Mouse (Mus musculus): ENCODE measurements around the gene Olfr19.

GRCm38 (mm10) chr16:16645148-16645547 lies 31.1 kb downstream of the Olfr19 start:
- TF ChIP-seq CTCF (conservative IDR thresholded peaks at IDR 0.05; ENCODE audit: low read length) (no peak), POU5F1 (IDR thresholded peaks at IDR 0.05; ENCODE audit: borderline replicate concordance, low read length) (no peak), NANOG (IDR thresholded peaks at IDR 0.05; ENCODE audit: borderline replicate concordance, low read length) (no peak)
